Mouse (Mus musculus) thymus, adult 2 months (tissue): ENCODE data around the gene Gatd1.

ENCODE experiments used
- CTCF ChIP-seq: fragments of 200-500 bp; IDR thresholded peaks from 2 replicates; pipeline ENCODE4 v1.5.1; 2012; ENCODE audit warnings: mild to moderate bottlenecking, control low read depth, low read length, moderate library complexity, borderline replicate concordance; ENCODE audit not compliant: control insufficient read depth, poor library complexity, insufficient read depth; ENCODE audit errors: extremely low read depth
- POLR2A ChIP-seq: fragments of 200-500 bp; IDR thresholded peaks from 2 replicates; pipeline ENCODE4 v1.6.1; 2012; ENCODE audit warnings: mild to moderate bottlenecking, low read length, control low read depth, moderate library complexity; ENCODE audit not compliant: control insufficient read depth, poor library complexity, insufficient read depth; ENCODE audit errors: extremely low read depth

GRCm38 (mm10) chr7:141369918-141370317 is 44.0 kb downstream of the Gatd1 start:
- TF ChIP-seq CTCF: no peak
- no peak for TF ChIP-seq POLR2A
